Mouse (Mus musculus): Measurements from ENCODE around the gene Dmrt1.
"Not testable (repeated sequence)": the region's sequence is repeated elsewhere in the genome, so short reads cannot be mapped to it uniquely, and the experiment has no call there.

The Dmrt1 gene

DNA sequence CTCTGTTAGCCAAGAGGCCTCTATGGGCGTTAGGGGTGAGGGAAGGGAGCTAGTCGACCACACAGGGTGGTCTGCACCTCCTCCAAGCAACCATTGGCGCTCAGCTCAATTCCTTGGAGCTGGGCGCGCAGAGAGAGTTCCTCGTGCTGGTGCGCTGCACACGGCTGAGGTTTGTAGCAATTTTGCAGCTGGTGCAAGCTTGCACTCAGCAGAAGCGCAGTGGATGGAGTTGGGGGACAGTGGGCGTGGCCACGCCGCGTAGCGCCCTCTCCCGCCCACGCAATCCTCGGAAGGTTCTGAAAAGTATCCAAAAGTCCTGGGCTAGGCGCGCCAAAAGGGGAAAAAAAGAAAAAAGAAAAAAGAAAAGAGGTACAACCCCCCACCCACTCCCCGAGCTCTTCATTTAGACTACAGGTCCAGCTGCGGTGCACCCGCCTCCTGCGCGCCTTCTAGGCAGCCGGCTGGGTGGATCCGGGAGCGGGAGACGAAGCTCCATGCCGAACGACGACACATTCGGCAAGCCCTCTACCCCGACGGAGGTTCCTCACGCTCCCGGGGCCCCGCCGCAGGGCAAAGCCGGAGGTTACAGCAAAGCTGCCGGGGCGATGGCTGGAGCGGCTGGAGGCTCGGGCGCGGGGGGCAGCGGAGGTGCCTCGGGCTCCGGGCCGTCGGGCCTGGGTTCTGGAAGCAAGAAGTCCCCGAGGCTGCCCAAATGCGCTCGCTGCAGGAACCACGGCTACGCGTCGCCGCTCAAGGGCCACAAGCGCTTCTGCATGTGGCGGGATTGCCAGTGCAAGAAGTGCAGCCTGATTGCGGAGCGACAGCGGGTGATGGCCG is at the start of gene Dmrt1:
Gene Dmrt1 (plus strand): TSS at position 259 of the 837 bp plus-strand sequence.
- DNase-seq (ENCODE audit: low read depth, low spot score), result peak; percentile 33

DNA sequence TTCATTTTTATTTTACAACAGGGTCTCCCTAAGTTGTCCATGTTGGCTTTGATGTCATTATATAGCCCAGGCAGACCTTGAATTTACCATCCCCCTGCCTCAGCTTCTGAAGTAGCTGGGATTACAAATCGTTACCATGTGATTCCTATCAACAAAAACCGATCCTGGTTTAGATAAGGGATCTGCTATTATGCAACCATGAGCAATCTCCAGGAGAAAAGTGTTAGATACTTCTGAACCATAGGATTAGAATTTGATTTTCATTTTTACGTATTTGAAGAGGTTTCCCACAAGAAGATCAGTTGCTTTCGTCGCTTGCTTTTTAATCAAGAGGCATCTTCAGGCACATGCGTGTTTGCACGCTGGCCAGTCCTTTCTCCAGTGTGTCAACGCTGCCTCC is 44.7 kb upstream of the Dmrt1 start:
- no peak for DNase-seq (ENCODE audit: low read depth, low spot score)

DNA sequence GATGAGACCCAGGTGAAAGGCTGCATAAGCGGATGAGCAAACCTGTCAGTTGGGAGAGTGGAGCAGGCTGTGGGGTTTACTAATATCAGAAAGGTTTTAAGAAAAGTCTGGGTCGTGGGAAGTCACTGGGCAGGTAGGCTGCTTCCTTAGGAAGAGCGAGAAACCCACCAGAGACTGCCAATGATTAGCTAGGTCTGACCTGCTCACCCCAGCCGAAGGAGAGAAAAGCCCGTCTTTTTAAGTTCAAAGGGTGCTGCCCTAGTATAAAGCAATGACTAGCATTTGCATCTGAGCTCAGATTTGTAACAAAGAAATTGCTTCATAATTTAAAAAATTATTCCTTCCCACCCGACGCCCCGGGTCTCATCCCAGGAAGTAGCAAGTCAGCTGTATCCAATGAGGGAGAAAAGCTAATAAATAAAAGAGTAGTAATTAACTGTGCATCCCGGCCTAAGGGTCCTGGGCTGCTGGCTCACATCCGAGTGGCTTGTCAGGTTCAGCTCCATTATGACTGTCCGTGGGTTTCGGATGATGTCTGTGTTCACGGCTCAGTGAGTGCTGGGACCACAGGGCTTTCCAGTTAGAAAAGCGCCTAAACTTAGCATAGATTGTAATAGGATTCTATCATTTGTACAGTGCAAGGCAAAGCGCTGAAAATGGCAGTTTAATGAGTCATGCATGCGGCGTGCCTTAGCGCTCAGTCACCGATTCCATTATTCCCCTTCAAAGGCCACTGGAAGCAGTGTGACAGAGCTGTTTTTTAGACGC is 43.7 kb upstream of the Dmrt1 start:
- no peak for DNase-seq (ENCODE audit: low read depth, low spot score)

DNA sequence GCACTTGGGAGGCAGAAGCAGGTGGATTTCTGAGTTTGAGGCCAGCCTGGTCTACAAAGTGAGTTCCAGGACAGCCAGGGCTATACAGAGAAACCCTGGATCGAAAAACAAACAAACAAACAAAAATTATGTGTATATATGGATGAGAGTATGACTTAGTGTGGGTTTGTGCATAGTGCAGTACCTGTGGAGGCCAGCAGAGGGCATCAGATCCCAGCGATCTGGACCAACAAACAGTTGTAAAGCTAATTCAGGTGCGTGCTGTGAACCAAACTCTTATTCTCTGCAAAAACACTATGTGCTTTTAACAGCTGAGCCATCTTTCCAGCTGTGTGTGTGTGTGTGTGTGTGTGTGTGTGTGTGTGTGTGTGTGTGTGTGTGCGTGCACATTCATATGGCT is 29.6 kb upstream of the Dmrt1 start:
- not testable (repeated sequence) for DNase-seq (ENCODE audit: low read depth, low spot score)

DNA sequence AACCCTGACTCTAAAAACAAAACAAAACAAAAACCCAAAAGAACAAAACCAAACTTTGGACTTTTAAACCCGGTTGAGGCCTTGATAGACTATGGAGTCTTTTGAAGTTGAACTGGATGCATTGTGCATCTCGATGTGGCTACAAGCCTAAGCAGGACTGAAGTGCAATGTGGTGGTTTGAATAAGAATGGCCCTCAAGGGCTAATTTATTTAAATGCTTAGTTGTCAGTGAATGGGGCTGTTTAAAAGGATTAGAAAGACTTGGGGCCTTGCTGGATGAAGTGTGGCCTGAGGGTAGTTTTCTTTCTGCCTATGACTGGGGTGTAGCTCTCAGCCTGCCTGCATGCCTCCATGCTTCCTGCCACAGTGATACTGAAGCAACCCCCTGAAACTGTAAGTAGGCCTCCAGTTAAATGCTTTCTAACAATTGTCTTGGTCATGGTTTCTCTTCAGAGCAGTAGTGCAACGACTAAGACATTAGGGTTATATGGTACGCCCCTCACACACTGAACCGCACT is 26.2 kb upstream of the Dmrt1 start:
- DNase-seq (ENCODE audit: low read depth, low spot score), result no peak

DNA sequence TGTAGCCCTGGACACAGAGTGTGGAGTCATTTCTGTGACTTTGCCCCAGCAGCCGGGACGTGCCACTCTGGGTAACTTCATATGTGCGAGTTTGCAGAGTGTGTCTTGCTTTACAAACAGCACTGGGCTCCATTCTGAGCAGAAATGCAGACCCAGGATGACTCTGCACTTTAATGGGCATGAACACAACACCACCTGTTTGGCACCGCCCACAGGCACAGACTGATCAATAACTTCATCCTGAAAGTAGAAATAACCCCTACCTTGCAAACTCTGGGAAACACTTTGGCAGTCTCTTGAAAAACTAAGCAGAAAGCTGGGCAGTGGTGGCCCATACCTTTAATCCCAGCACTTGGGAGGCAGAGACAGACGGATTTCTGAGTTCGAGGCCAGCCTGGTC is 24.6 kb upstream of the Dmrt1 start:
- DNase-seq (ENCODE audit: low read depth, low spot score), result no peak

DNA sequence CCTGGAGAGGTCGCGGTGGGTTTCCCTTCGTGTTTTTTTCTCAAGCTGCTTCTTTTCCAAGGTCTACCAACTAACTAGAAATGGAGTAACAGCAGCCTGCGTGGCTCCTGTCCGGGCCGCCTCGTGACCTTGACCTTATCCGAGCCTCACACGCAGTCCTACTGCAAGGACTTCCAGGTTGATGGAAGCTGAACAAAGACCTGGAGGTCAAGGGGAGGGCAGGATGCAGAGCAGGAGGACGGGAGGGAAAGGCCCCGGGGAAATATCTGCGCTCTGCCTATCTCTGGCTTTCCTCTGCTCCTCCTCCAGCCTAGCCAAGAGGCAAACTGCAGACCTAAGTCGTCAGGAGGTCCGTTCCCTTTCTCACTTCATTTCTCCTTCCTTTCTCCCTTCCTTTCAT is 18.9 kb upstream of the Dmrt1 start:
- DNase-seq (ENCODE audit: low read depth, low spot score), result no peak

DNA sequence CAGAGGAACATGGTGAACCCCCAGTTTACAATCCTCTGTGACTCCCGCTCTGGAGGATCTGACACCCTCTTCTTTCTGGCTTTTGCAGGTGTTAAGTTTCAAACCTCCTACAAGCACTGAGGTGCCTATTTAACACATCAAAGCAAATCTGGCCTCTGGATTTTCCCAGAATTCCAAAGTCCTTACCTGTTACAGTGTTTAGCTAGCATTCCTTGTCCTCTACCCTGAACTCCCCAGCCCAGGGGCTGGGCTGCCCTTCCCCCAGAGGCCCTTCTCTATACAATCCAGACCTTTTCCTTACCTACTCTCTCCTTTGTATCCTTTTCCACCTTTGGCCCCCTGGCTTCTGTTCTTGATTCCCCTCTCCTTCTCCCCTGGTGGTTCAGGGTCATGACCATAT is 18.1 kb upstream of the Dmrt1 start:
- no peak for DNase-seq (ENCODE audit: low read depth, low spot score)

DNA sequence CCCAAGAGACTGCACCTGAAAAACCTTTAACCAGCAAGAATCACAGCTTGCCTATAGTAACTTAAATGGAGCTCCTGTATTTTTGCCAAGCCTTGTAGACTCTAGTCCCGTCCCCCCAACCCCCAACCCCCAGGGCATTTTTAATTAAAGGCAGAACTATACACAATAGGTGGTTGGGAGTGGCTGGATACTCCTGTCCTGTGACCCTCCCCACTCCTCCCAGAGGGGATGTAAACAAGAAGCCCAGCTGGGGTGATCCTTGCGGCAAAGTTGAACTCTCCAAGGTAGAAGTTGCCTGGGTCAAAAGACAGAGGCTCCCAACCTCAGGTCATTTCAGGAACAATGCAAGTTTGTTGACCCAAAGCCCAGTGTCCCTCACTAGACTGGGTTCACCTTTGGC is 16.9 kb upstream of the Dmrt1 start:
- no peak for DNase-seq (ENCODE audit: low read depth, low spot score)

DNA sequence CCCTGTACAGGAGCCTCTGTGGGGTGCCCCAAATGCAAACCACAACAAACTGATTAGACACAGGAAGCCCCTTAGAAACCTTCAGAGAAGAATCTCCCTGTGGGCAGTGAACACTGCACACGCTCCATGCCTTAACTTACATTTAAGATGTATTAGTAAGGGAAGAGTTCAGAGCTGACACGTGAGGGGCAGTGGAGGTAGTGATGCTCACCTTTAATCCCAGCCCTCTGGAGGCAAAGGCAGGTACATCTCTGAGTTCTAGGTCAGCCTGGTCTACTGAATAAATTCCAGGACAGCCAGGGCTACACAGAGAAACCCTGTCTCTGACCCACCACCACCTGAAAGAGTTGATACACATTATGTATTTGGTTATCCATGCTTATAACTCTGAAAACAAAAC is 15.9 kb upstream of the Dmrt1 start:
- DNase-seq (ENCODE audit: low read depth, low spot score), result no peak

DNA sequence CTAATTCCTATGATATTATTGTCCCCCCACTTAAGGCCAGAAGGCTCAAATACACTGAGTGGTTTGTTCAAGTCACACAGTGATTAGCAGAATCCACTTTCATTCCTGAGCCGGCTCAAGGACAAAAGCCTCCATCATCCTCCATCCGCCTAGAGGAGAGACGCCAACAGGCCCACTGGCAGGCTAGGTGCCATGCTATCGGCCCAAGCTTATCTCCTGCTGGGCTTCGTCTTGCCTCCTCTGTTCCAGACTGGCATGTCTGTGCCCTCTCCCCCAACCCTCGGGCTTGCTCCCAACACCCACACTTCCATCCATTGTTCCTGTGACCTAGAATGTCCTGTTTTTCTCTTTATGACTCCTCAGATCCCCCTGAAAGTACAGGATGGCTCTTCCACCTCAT is 8.0 kb upstream of the Dmrt1 start:
- no peak for DNase-seq (ENCODE audit: low read depth, low spot score)

DNA sequence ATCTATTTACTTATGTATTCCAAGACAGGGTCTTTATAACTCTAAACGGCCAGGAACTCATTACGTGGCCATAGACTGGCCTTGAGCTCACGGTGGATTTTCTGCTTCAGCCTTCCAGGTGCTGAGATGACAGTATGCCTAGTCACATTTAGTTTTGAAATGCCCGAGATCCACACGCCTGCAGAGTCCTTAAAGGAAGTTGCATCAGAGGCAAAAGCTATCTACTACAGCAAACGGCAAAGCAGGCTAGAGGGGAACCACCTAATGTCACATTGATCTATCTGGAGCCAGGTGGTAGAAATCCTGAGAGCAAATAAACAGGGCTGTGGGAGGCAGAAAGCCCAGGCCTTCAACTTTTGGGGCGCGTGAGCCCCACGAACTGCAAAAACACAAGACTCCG is 540 bp upstream of the Dmrt1 start:
- no peak for DNase-seq (ENCODE audit: low read depth, low spot score)

DNA sequence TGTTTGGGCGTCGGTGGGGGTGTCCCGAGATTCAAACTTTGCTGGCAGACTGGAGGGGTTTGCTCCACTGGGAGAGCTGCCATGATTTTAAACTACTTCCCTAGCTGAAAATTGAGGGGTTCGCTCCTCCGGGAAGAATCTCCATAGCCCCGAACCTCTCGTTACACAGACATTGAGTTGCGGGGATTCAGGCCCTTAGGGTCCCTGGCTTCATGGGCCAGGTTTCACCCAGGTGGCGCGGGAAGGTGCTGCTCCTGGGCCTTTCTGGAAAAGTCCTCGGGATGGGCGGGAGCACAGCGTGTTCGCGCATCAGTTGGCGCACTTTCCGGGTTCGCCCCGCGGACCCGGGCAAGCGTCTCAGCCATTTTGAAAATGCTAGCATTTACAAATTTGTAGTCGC is 1.2 kb downstream of the Dmrt1 start:
- no peak for DNase-seq (ENCODE audit: low read depth, low spot score)

DNA sequence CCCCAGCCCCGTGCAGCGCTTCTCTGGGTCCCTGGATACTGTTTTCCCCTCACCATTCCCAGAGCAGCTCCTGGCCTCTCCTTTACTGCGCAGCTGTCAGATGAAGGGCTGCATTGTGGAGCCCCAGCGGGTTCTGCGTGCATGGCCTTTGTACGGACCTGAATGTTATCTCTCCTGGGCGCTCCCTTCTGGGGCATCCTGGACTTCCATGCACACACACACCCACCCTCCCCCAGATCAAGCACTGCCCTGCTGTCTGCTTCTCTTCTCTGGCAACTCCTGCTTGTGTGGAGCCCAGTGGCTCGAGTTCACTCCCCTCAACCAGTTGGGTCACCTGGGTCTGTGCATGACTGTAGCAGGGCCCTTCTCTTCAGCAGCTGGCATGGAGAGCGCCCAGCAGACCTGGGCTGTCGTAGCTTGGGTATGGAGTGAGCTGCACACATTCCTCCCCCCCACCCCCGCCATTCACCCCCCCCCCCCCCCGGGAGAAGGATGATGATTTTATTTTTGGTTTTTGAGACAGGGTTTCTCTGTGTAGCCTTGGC is 9.6 kb downstream of the Dmrt1 start:
- no peak for DNase-seq (ENCODE audit: low read depth, low spot score)

DNA sequence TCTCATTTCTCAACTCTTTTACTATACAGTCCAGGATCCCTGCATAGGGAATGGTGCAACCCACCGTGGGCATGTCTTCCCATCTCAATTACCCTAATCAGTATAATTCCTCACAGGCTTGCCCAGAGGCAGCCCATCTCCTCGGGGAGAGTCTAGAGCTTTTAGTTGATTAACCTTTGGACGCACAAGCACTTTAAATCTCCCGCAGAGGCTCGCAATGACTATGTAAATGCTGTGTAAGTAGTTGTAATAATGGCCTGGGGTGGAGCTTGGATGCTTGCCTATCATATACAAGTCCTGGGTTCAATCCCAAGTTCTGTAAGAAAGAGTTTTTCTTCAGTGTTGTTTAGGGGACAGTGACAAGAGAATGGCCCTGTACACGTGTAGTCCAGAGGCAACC is 18.7 kb downstream of the Dmrt1 start:
- no peak for DNase-seq (ENCODE audit: low read depth, low spot score)

DNA sequence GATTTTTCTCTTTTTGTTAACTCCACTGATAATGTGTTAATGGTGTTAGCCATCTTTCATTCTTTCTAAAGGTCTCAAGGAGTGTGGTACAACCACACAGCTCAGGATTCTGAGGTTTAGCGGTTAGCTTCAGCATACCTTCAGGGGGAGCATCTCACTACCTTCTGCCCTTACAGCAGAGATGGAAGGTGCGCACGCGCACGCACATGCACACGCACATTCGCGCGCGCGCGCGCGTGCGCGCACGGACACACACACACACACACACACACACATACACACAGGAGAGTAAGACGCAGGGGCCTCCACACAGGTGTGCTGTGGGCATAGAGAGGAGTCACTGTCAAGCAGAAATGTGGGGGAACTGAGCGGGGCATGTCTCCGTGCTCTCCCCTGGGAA is 20.3 kb downstream of the Dmrt1 start:
- no peak for DNase-seq (ENCODE audit: low read depth, low spot score)

DNA sequence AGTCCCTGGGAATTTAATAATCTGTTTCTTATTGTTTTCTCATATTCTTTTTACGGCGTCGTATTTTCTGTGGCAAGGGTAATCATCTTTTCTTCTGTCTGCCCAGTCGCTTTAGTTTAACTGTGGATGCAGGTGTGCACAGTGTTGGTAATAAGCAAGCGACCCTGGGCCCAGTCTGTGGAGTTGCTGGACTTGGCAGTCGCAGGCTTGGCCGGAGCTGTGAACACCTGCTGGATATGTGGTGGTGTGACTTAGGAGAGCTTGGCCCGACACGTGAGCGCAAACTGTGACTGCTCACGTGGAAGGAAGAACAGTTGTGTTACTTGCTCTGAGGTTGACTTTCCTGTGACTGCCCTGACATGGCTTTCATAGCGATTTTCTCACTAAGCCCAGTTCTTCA is 24.3 kb downstream of the Dmrt1 start:
- DNase-seq (ENCODE audit: low read depth, low spot score), result no peak

DNA sequence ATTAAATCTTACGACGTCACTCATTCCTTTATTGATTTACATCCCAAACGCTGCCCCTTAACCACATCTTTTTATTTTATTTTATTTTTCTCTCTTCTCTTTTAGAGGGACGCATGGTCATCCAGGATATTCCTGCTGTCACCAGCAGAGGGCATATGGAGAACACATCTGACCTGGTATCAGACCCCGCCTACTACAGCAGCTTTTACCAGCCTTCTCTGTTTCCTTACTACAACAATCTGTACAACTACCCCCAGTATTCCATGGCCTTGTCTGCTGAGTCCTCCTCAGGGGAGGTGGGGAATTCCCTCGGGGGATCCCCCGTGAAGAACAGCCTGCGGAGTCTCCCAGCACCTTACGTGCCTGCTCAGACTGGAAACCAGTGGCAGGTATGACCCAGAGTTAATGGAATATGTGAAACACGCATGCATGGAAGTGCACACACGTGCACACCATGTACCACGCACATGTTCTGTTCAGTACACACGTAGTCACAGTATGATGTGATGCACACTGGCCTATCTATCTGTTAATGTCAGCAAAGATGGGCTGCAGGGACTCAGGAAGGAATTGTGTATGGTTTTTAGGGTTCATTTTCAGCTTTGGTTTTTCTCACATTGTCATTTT is 40.4 kb downstream of the Dmrt1 start:
- peak; percentile 77 for DNase-seq (ENCODE audit: low read depth, low spot score)

DNA sequence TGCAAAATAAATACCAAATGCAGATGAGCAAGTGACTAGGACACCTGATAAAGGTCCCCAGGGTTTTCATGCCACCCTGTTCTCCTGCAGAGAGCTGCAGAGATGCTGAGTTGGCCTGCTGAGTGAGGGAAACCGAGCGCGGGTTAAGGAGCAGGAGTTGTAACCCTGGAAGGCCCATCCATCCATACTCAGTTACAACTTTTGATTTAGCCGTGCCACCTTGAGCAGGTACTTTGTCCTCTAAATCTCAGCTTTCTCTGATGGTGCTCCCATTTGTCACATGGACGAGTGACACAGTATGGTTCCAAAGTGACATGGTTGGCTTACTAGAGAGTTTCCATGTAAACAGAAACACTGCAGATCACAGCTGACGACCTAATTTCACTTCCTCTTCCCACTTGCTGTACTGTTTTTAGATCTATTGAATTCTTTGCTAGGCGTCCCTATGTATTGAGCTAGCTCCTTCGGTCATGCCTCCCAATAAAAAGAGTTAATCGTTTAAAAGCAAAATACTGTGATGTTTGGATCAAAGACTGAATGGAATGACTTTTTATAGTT is 41.7 kb downstream of the Dmrt1 start:
- no peak for DNase-seq (ENCODE audit: low read depth, low spot score)

DNA sequence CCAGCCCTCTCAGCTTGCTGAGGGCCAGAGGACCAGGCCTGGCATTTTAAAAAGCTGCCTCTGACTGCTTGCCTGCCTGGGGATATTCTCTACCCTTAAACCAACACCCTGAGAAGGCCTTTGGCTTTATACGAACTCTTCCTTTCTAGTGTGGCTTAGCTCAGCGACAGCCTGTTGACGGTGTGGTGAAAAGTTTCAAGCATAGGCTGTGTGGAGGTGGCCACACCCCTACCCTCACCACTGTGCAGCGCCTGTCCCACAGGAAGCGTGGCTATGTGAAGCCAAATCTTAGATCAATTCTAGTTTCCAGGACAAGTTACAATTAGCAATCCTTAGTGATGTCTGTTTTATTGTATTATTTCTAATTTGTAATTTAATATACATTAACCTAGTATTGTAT is 44.9 kb downstream of the Dmrt1 start:
- no peak for DNase-seq (ENCODE audit: low read depth, low spot score)

DNA sequence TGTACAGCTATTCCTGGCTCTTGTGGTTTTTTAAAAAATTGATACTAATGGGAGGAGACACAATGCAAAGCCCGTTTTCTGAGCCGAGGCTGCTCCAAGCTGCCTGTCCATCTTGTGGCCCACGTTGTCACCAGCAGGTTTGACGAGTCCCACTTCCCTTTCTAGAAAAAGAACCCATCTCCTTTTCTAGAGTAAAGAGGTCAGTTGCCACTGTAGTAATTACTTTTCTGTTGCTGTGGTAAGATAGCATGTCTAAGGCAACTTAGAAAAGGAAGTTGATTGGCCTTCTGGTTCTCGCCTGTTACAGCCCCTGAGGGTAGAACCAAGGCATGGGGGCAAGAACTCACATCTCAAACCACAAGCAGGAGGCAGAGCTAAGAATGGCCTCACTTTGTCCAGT is 45.6 kb downstream of the Dmrt1 start:
- no peak for DNase-seq (ENCODE audit: low read depth, low spot score)

DNA sequence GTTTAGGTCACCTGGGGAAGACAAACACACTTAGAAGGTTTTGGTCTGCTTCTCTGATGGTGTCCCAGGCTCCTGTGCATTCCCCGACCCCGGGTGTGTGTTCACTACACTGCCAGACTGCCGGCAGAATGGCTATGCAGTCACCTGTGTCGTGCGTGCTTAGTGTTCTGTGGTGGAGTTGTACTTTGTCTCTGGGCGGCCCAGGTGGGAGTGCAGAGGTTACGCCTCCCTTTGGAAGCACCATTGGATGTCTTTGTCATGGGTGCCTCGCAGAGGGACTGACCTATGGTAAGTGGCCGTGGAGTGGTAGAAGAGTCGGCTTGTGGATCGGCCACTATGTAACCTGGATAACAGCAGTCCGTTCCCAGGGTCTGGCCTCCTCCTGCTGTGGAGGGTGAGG is 59.0 kb downstream of the Dmrt1 start:
- no peak for DNase-seq (ENCODE audit: low read depth, low spot score)
